Mouse (Mus musculus): ENCODE measurements around the gene Vmn1r61. TPM values are rescaled to one million over a fixed set of nuclear protein-coding genes. Genes with fewer than 3 reads are reported as not detected.

The Vmn1r61 gene
- not detected for polyA plus RNA-seq (2015; fragmentation: Illumina TruSeq; extraction: RNeasy Lipid Tissue Mini Kit (QIAGEN cat#74804); ENCODE audit: insufficient read depth, low replicate concordance)

GRCm38 (mm10) chr7:5613195-5613594, at the start of gene Vmn1r61:
Vmn1r61 (minus strand) TSS chr7:5613295.

Other genes starting within 250 kb of the Vmn1r61 start
- not detected for gene Vmn1r58, start 199.9 kb downstream of the Vmn1r61 start, polyA plus RNA-seq (2015; fragmentation: Illumina TruSeq; extraction: RNeasy Lipid Tissue Mini Kit (QIAGEN cat#74804); ENCODE audit: insufficient read depth, low replicate concordance)
- gene Vmn1r59, start 156.5 kb downstream of the Vmn1r61 start, polyA plus RNA-seq (2015; fragmentation: Illumina TruSeq; extraction: RNeasy Lipid Tissue Mini Kit (QIAGEN cat#74804); ENCODE audit: insufficient read depth, low replicate concordance): not detected
- not detected for gene Vmn2r28, start 119.3 kb downstream of the Vmn1r61 start, polyA plus RNA-seq (2015; fragmentation: Illumina TruSeq; extraction: RNeasy Lipid Tissue Mini Kit (QIAGEN cat#74804); ENCODE audit: insufficient read depth, low replicate concordance)
- gene Vmn1r60, start 66.0 kb downstream of the Vmn1r61 start, polyA plus RNA-seq (2015; fragmentation: Illumina TruSeq; extraction: RNeasy Lipid Tissue Mini Kit (QIAGEN cat#74804); ENCODE audit: insufficient read depth, low replicate concordance): not detected
- not detected for gene Vmn1r62, start 60.3 kb upstream of the Vmn1r61 start, polyA plus RNA-seq (2015; fragmentation: Illumina TruSeq; extraction: RNeasy Lipid Tissue Mini Kit (QIAGEN cat#74804); ENCODE audit: insufficient read depth, low replicate concordance)
- not detected for gene Vmn1r63, start 192.2 kb upstream of the Vmn1r61 start, polyA plus RNA-seq (2015; fragmentation: Illumina TruSeq; extraction: RNeasy Lipid Tissue Mini Kit (QIAGEN cat#74804); ENCODE audit: insufficient read depth, low replicate concordance)